Mouse (Mus musculus) embryonic facial prominence, embryonic 14.5 days (tissue): ENCODE measurements around the gene Hnrnpdl. TPM values are rescaled to one million over a fixed set of nuclear protein-coding genes. Genes with fewer than 3 reads are reported as not detected.
A peak's percentile ranks its signal among the peaks of the same experiment; 100 is the strongest.

Source experiments
- ATAC-seq: fragments of 200-750 bp; cut with Nextera tagmentation; 2 replicates; pipeline ENCODE4 v1.8.0; 2017; ENCODE audit warnings: low read depth, moderate number of reproducible peaks, moderate TSS enrichment
- DNase-seq: peaks from one replicate; pipeline ENCODE4 v3.0.0-alpha.2; 2015; ENCODE audit warnings: low spot score
- H3K27ac ChIP-seq: fragments of 300-500 bp; sonication (generic); replicated peaks from 2 replicates; pipeline ENCODE4 v1.5.1; 2014; ENCODE audit warnings: low read depth, mild to moderate bottlenecking, low read length, moderate library complexity
- H3K27me3 ChIP-seq: fragments of 300-500 bp; sonication (generic); replicated peaks from 2 replicates; pipeline ENCODE4 v1.6.1; 2014; ENCODE audit warnings: low read length; ENCODE audit not compliant: control insufficient read depth, insufficient read depth
- H3K36me3 ChIP-seq: fragments of 300-500 bp; sonication (generic); 2 replicates; pipeline ENCODE4 v1.6.1; 2014; ENCODE audit warnings: low read length, mixed read lengths; ENCODE audit not compliant: control insufficient read depth, insufficient read depth
- H3K4me1 ChIP-seq: fragments of 300-500 bp; sonication (generic); 2 replicates; pipeline ENCODE4 v1.6.1; 2014; ENCODE audit warnings: antibody characterized with exemption, low read length; ENCODE audit not compliant: control insufficient read depth, insufficient read depth
- H3K4me2 ChIP-seq: fragments of 300-500 bp; sonication (generic); 2 replicates; pipeline ENCODE4 v1.6.1; 2014; ENCODE audit warnings: low read depth, mild to moderate bottlenecking, low read length, moderate library complexity, mixed read lengths
- H3K4me3 ChIP-seq: fragments of 300-500 bp; sonication (generic); 2 replicates; pipeline ENCODE4 v1.5.1; 2014; ENCODE audit warnings: low read depth, mild to moderate bottlenecking, low read length
- H3K9ac ChIP-seq: fragments of 300-500 bp; sonication (generic); 2 replicates; pipeline ENCODE4 v1.6.1; 2014; ENCODE audit warnings: low read depth, mild to moderate bottlenecking, low read length, moderate library complexity, mixed read lengths
- H3K9me3 ChIP-seq: fragments of 300-500 bp; sonication (generic); 2 replicates; pipeline ENCODE4 v1.6.1; 2016; ENCODE audit warnings: low read length; ENCODE audit not compliant: control insufficient read depth
- WGBS: fragments of 180-500 bp; shearing (Covaris S2); extraction: QIAGEN DNeasy Blood & Tissue Kit; methylation state at CpG from one replicate; pipeline ENCODE4 v1.1.7; 2014; 5-methylcytosine and 5-hydroxymethylcytosine counted together
- polyA plus RNA-seq: library from polyadenylated mRNA; unstranded; fragments of >200 nt; fragmentation: Nextera tagmentation; extraction: Ambion mirVana; gene quantifications from 2 replicates; pipeline ENCODE4 v1.2.1, GENCODE M21; 2014

Hnrnpdl gene
- polyA plus RNA-seq, 1 experiment from 2014 or later, result 148 TPM

GRCm38 (mm10) chr5:100032646-100033045 lies 6.8 kb downstream of the Hnrnpdl start:
- DNase-seq, result no peak

GRCm38 (mm10) chr5:100032107-100032506 lies 7.4 kb downstream of the Hnrnpdl start:
- Histone ChIP-seq H3K9me3 (no peaks in the 10 kb centered on the region), H3K4me2 (no peak overlapping the region), H3K36me3 (peaks cover 56% of the 10 kb centered on the region), H3K9ac (no peak overlapping the region), H3K27ac (no peak overlapping the region), H3K27me3 (no peaks in the 10 kb centered on the region), H3K4me1 (peaks cover 10% of the 10 kb centered on the region), H3K4me3 (no peak overlapping the region)
- ATAC-seq (no peak), DNase-seq (no peak)
- WGBS, result 89% methylated on average over 2 of the region's 2 CpGs

More at GRCm38 (mm10) chr5:100032646-100033045, 6.8 kb downstream of the Hnrnpdl start:
- ATAC-seq, result no peak
- H3K27me3 ChIP-seq, result no peaks in the 10 kb centered on the region
- H3K4me2 ChIP-seq, result no peak overlapping the region
- H3K4me3 ChIP-seq, result no peak overlapping the region
- peaks cover 61% of the 10 kb centered on the region for H3K36me3 ChIP-seq
- H3K27ac ChIP-seq, result no peak overlapping the region
- WGBS, result 68% methylated on average over 3 of the region's 3 CpGs
- peaks cover 10% of the 10 kb centered on the region for H3K4me1 ChIP-seq
- H3K9me3 ChIP-seq, result no peaks in the 10 kb centered on the region
- no peak overlapping the region for H3K9ac ChIP-seq

- Histone ChIP-seq H3K9ac (no peak overlapping the region), H3K4me1 (peaks cover 6% of the 10 kb centered on the region), H3K4me2 (no peak overlapping the region), H3K9me3 (no peaks in the 10 kb centered on the region), H3K36me3 (peaks cover 37% of the 10 kb centered on the region), H3K4me3 (no peak overlapping the region), H3K27me3 (no peaks in the 10 kb centered on the region), H3K27ac (peak overlapping the region; percentile 56; the same call in 1 of the 2 replicates)
- peak; percentile 82 for ATAC-seq
- DNase-seq, result peak; percentile 95
- 8% methylated on average over 6 of the region's 6 CpGs for WGBS
These were observed 9.4 kb downstream of the Hnrnpdl start for GRCm38 (mm10) chr5:100030069-100030468.

- Histone ChIP-seq H3K4me2 (no peak overlapping the region), H3K36me3 (no peaks in the 10 kb centered on the region), H3K9me3 (no peaks in the 10 kb centered on the region), H3K27me3 (no peaks in the 10 kb centered on the region), H3K9ac (no peak overlapping the region), H3K4me3 (no peak overlapping the region), H3K27ac (no peak overlapping the region), H3K4me1 (0 out of 2 replicates have a peak, but pooled peaks cover under 1% of the 10 kb centered on the region)
- WGBS, result 78% methylated on average over 1 of the region's 1 CpGs
- ATAC-seq (no peak), DNase-seq (no peak)
These were observed 14.6 kb downstream of the Hnrnpdl start for GRCm38 (mm10) chr5:100024868-100025267.

- H3K36me3 ChIP-seq, result no peaks in the 10 kb centered on the region
- DNase-seq, result no peak
- H3K27ac ChIP-seq, result no peak overlapping the region
- H3K4me3 ChIP-seq, result no peak overlapping the region
- no peak overlapping the region for H3K9ac ChIP-seq
- no peak for ATAC-seq
- H3K4me2 ChIP-seq, result no peak overlapping the region
- WGBS, result 69% methylated on average over 5 of the region's 5 CpGs
- no peaks in the 10 kb centered on the region for H3K9me3 ChIP-seq
- H3K27me3 ChIP-seq, result no peaks in the 10 kb centered on the region
- H3K4me1 ChIP-seq, result no peaks in the 10 kb centered on the region
These were observed 15.1 kb downstream of the Hnrnpdl start for GRCm38 (mm10) chr5:100024403-100024802.

GRCm38 (mm10) chr5:100020089-100020488 lies 19.4 kb downstream of the Hnrnpdl start:
- Histone ChIP-seq H3K27me3 (no peaks in the 10 kb centered on the region), H3K27ac (no peak overlapping the region), H3K9ac (no peak overlapping the region), H3K4me1 (no peaks in the 10 kb centered on the region), H3K36me3 (no peaks in the 10 kb centered on the region), H3K9me3 (no peaks in the 10 kb centered on the region), H3K4me2 (no peak overlapping the region), H3K4me3 (no peak overlapping the region)
- ATAC-seq (no peak), DNase-seq (no peak)

- no peaks in the 10 kb centered on the region for H3K4me1 ChIP-seq
- no peaks in the 10 kb centered on the region for H3K9me3 ChIP-seq
- WGBS, result 73% methylated on average over 9 of the region's 9 CpGs
- no peak overlapping the region for H3K27ac ChIP-seq
- no peak overlapping the region for H3K4me3 ChIP-seq
- no peak for DNase-seq
- H3K4me2 ChIP-seq, result no peak overlapping the region
- no peaks in the 10 kb centered on the region for H3K36me3 ChIP-seq
- no peak for ATAC-seq
- no peaks in the 10 kb centered on the region for H3K27me3 ChIP-seq
- no peak overlapping the region for H3K9ac ChIP-seq
These were observed 26.9 kb downstream of the Hnrnpdl start for GRCm38 (mm10) chr5:100012599-100012998.

GRCm38 (mm10) chr5:100008485-100008884 lies 31.0 kb downstream of the Hnrnpdl start:
- no peaks in the 10 kb centered on the region for H3K27me3 ChIP-seq
- 56% methylated on average over 3 of the region's 3 CpGs for WGBS

GRCm38 (mm10) chr5:100007040-100007375 lies 32.5 kb downstream of the Hnrnpdl start:
- no peak for ATAC-seq
- WGBS, result 78% methylated on average over 4 of the region's 4 CpGs
- DNase-seq, result no peak

More at GRCm38 (mm10) chr5:100008485-100008884, 31.0 kb downstream of the Hnrnpdl start:
- Histone ChIP-seq H3K4me1 (no peaks in the 10 kb centered on the region), H3K9ac (no peak overlapping the region), H3K9me3 (no peaks in the 10 kb centered on the region), H3K36me3 (no peaks in the 10 kb centered on the region), H3K4me3 (no peak overlapping the region), H3K27ac (no peak overlapping the region), H3K4me2 (no peak overlapping the region)
- no peak for DNase-seq
- no peak for ATAC-seq

More at GRCm38 (mm10) chr5:100007040-100007375, 32.5 kb downstream of the Hnrnpdl start:
- H3K36me3 ChIP-seq, result no peaks in the 10 kb centered on the region
- no peak overlapping the region for H3K27ac ChIP-seq
- no peak overlapping the region for H3K4me2 ChIP-seq
- H3K4me3 ChIP-seq, result no peak overlapping the region
- no peaks in the 10 kb centered on the region for H3K27me3 ChIP-seq
- H3K4me1 ChIP-seq, result no peaks in the 10 kb centered on the region
- no peaks in the 10 kb centered on the region for H3K9me3 ChIP-seq
- no peak overlapping the region for H3K9ac ChIP-seq
